Mouse (Mus musculus) MEL (cell line): Measurements from ENCODE around the gene Rplp2.

Experiments used
- CTCF ChIP-seq, 3 experiments: IDR thresholded peaks in 2 of 3; conservative IDR thresholded peaks in 1 of 3; 2 replicates each; pipeline ENCODE4 v1.5.1; 2011 to 2012; ENCODE audit warnings: low read length in 3 of 3, low read depth in 2 of 3, mild to moderate bottlenecking in 2 of 3, improper control_type of control experiment in 1 of 3, inconsistent platforms in 1 of 3, mixed read lengths in 1 of 3, moderate library complexity in 1 of 3; ENCODE audit not compliant: control insufficient read depth in 1 of 3, insufficient read depth in 1 of 3, poor library complexity in 1 of 3, severe bottlenecking in 1 of 3
- EP300 ChIP-seq, 2 experiments: IDR thresholded peaks; 2 replicates each; pipeline ENCODE4 v1.6.1; 2011; ENCODE audit warnings: improper control_type of control experiment in 2 of 2, low read length in 2 of 2, low read depth in 1 of 2, mild to moderate bottlenecking in 1 of 2
- GABPA ChIP-seq: IDR thresholded peaks from 2 replicates; pipeline ENCODE4 v1.6.1; 2012; ENCODE audit warnings: low read depth, mild to moderate bottlenecking, inconsistent platforms, low read length, improper control_type of control experiment, moderate library complexity
- JUND ChIP-seq: IDR thresholded peaks from 2 replicates; pipeline ENCODE4 v1.6.1; 2011; ENCODE audit warnings: low read depth, mild to moderate bottlenecking, improper control_type of control experiment, low read length
- MAZ ChIP-seq: IDR thresholded peaks from 2 replicates; pipeline ENCODE4 v1.6.1; 2012; ENCODE audit warnings: low read depth, mild to moderate bottlenecking, inconsistent platforms, low read length, improper control_type of control experiment
- MEF2A ChIP-seq: IDR thresholded peaks from 2 replicates; pipeline ENCODE4 v1.6.1; 2014; ENCODE audit warnings: low read depth, mild to moderate bottlenecking, inconsistent platforms, low read length, improper control_type of control experiment; ENCODE audit not compliant: poor library complexity, insufficient replicate concordance, severe bottlenecking; ENCODE audit errors: extremely low read depth
- RCOR1 ChIP-seq: IDR thresholded peaks from 2 replicates; pipeline ENCODE4 v1.6.1; 2012; ENCODE audit warnings: low read depth, mild to moderate bottlenecking, inconsistent platforms, low read length, improper control_type of control experiment
- USF1 ChIP-seq: IDR thresholded peaks from 2 replicates; pipeline ENCODE4 v1.6.1; 2014; ENCODE audit warnings: low read depth, mild to moderate bottlenecking, inconsistent platforms, low read length, improper control_type of control experiment, moderate library complexity
- ZKSCAN1 ChIP-seq: IDR thresholded peaks from 2 replicates; pipeline ENCODE4 v1.6.1; 2012; ENCODE audit warnings: low read depth, mild to moderate bottlenecking, inconsistent platforms, low read length, improper control_type of control experiment, moderate library complexity

DNA sequence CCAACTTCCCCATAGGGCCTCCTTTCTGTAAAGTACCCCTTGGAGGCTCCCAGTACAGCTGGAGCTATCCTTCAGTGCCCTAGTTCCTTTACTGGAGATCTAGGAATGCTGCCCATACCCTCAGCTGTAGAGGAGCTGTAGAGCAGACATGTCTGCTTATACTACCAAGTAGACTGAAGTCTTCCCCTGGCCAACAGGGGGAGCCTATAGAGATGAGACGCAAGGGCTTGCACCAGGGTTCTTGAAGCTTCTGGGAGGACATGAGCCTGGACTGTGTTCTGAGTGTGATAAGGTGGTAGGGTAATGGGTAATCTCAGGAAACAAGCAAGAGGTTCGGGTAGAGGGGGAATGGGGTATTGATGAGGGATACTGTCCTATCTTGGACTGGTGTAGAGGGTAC, 44.0 kb downstream of the Rplp2 start:
- TF ChIP-seq RCOR1 (no peak), MAZ (no peak), ZKSCAN1 (no peak), EP300 (IDR thresholded peaks at IDR 0.05; ENCODE audit: low read depth in 1 of 2, low read length in 2 of 2) (no peak), CTCF (IDR thresholded peaks at IDR 0.05 in 2 of 3, conservative IDR thresholded peaks at IDR 0.05 in 1 of 3; ENCODE audit: control insufficient read depth in 1 of 3, insufficient read depth in 1 of 3, low read depth in 2 of 3, low read length in 3 of 3, poor library complexity in 1 of 3, severe bottlenecking in 1 of 3) (peak; percentile 30 to 64 (median 43)), GABPA (no peak), USF1 (no peak), JUND (no peak), MEF2A (no peak)
